Comparison of ENCODE assay signal across 31 mouse cellular contexts in the genomic region with DNA sequence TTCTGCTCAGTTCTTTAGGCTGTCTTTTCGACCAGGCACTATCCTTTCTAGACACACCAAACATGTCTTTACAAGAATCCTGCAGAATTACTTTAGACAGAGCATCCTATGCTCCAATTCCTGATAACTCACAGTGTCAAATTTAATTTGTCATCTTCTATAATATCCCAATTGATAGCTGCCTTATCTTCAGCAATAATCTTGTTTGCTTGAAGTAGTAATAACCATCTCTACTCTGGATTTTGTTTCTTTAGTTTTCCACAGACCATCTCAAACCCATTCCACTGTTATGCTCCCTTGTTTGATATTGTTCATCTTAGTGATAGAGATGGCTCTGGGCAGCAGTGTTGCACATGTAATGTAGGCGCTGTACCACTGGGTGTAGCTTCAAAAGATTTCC.
"Had no signal": no experiment of that assay in that cellular context is flagged by ENCODE, and none has a peak within 500 bp of the region (broad histone marks: within the 10 kb centered on the region; RNA-seq: fewer than 3 reads in every experiment).

No protein-coding gene starts in this region.

- H3K9ac ChIP-seq: limb, embryonic 12.5 days; limb, embryonic 13.5 days; limb, embryonic 15.5 days; liver, embryonic 12.5 days; liver, embryonic 13.5 days; liver, embryonic 14.5 days; liver, embryonic 15.5 days; liver, postnatal 0 days; lung, embryonic 14.5 days; lung, embryonic 15.5 days; midbrain, embryonic 12.5 days; midbrain, embryonic 13.5 days; midbrain, embryonic 15.5 days had no signal

- H3K4me3 ChIP-seq: limb, embryonic 10.5 days; limb, embryonic 12.5 days; limb, embryonic 13.5 days; limb, embryonic 15.5 days; liver, embryonic 12.5 days; liver, embryonic 13.5 days; liver, embryonic 15.5 days; lung, embryonic 15.5 days; megakaryocyte, embryonic 14.5 days; midbrain, embryonic 10.5 days; midbrain, embryonic 12.5 days; midbrain, embryonic 13.5 days; midbrain, embryonic 15.5 days; myocyte had no signal

- DNase-seq: left cerebral cortex, postnatal 4 days; liver; liver, embryonic 13.5 days; liver, postnatal 0 days; lung, adult 18-20 months; lung, adult 2 months; lung, embryonic 14.5 days; lung, postnatal 10 days; lung, postnatal 14 days; lung, postnatal 36 days; lung, postnatal 4 days; midbrain, embryonic 14.5 days had no signal

- H3K9me3 ChIP-seq: limb, embryonic 10.5 days; limb, embryonic 12.5 days; limb, embryonic 13.5 days; limb, embryonic 15.5 days; liver, embryonic 12.5 days; liver, embryonic 13.5 days; liver, embryonic 15.5 days; lung, embryonic 15.5 days; megakaryocyte, embryonic 14.5 days; midbrain, embryonic 10.5 days; midbrain, embryonic 12.5 days; midbrain, embryonic 13.5 days; midbrain, embryonic 15.5 days had no signal

- H3K36me3 ChIP-seq: limb, embryonic 10.5 days; limb, embryonic 12.5 days; limb, embryonic 13.5 days; limb, embryonic 15.5 days; liver, embryonic 12.5 days; liver, embryonic 13.5 days; liver, embryonic 15.5 days; lung, embryonic 15.5 days; midbrain, embryonic 10.5 days; midbrain, embryonic 12.5 days; midbrain, embryonic 13.5 days; midbrain, embryonic 15.5 days had no signal

- H3K4me1 ChIP-seq: limb, embryonic 10.5 days; limb, embryonic 12.5 days; limb, embryonic 13.5 days; limb, embryonic 15.5 days; liver, embryonic 12.5 days; liver, embryonic 13.5 days; liver, embryonic 15.5 days; lung, embryonic 15.5 days; megakaryocyte, embryonic 14.5 days; midbrain, embryonic 10.5 days; midbrain, embryonic 12.5 days; midbrain, embryonic 13.5 days; midbrain, embryonic 15.5 days had no signal

- H3K27ac ChIP-seq: limb, embryonic 10.5 days; limb, embryonic 12.5 days; limb, embryonic 13.5 days; limb, embryonic 15.5 days; liver, embryonic 12.5 days; liver, embryonic 13.5 days; liver, embryonic 14.5 days; liver, embryonic 15.5 days; lung, embryonic 15.5 days; macrophage; midbrain, embryonic 10.5 days; midbrain, embryonic 12.5 days; midbrain, embryonic 13.5 days; midbrain, embryonic 15.5 days had no signal

- H3K27me3 ChIP-seq: limb, embryonic 12.5 days; limb, embryonic 13.5 days; limb, embryonic 15.5 days; liver, embryonic 12.5 days; liver, embryonic 13.5 days; liver, embryonic 15.5 days; lung, embryonic 15.5 days; megakaryocyte, embryonic 14.5 days; midbrain, embryonic 12.5 days; midbrain, embryonic 13.5 days; midbrain, embryonic 15.5 days had no signal

- H3K4me2 ChIP-seq: limb, embryonic 12.5 days; limb, embryonic 13.5 days; limb, embryonic 15.5 days; liver, embryonic 11.5 days; liver, embryonic 12.5 days; liver, embryonic 13.5 days; liver, embryonic 15.5 days; lung, embryonic 14.5 days; lung, embryonic 15.5 days; midbrain, embryonic 11.5 days; midbrain, embryonic 12.5 days; midbrain, embryonic 13.5 days; midbrain, embryonic 15.5 days had no signal

- ATAC-seq: liver, embryonic 12.5 days; liver, postnatal 0 days; lung, postnatal 0 days; midbrain, embryonic 13.5 days; midbrain, embryonic 15.5 days; midbrain, embryonic 16.5 days had no signal
